Mouse (Mus musculus) cerebellum, adult 11-12 months (tissue): ENCODE data around the gene Gm19684.
"Not testable (repeated sequence)": the region's sequence is repeated elsewhere in the genome, so short reads cannot be mapped to it uniquely, and the experiment has no call there.

Experiments
- DNase-seq: peaks from one replicate; pipeline ENCODE4 v3.0.0; 2022

Gm19684 gene

GRCm38 (mm10) chr17:36178938-36179337 is 57.5 kb downstream of the Gm19684 start:
- DNase-seq: not testable (repeated sequence)
